Mouse (Mus musculus) cerebellum, adult 2 months (tissue): ENCODE data around the gene Lamc3. TPM values are rescaled to one million over a fixed set of nuclear protein-coding genes. Genes with fewer than 3 reads are reported as not detected.

Experiments used
- DNase-seq, 2 experiments: peaks; one replicate each; pipeline ENCODE4 v3.0.0; 2021
- H3K27ac ChIP-seq: fragments of 200-500 bp; 2 replicates; pipeline ENCODE4 v1.5.1; 2012; ENCODE audit warnings: low read length, control low read depth, inconsistent platforms; ENCODE audit not compliant: insufficient read depth
- H3K27me3 ChIP-seq: fragments of 200-500 bp; 2 replicates; pipeline ENCODE4 v1.6.1; 2012; ENCODE audit warnings: inconsistent platforms, mild to moderate bottlenecking, low read length, moderate library complexity; ENCODE audit not compliant: control insufficient read depth, insufficient read depth
- H3K4me1 ChIP-seq: fragments of 200-500 bp; 2 replicates; pipeline ENCODE4 v1.6.1; 2011; ENCODE audit warnings: low read length; ENCODE audit not compliant: control insufficient read depth, insufficient read depth
- H3K4me3 ChIP-seq: fragments of 200-500 bp; replicated peaks from 2 replicates; pipeline ENCODE3; 2011; ENCODE audit warnings: mild to moderate bottlenecking, low read depth, low read length, control low read depth; ENCODE audit not compliant: insufficient read depth
- CTCF ChIP-seq: fragments of 200-500 bp; IDR thresholded peaks from 2 replicates; pipeline ENCODE4 v1.5.1; 2011; ENCODE audit warnings: low read depth, mild to moderate bottlenecking, control low read depth, low read length, moderate library complexity, borderline replicate concordance; ENCODE audit not compliant: insufficient read depth
- POLR2A ChIP-seq: fragments of 200-500 bp; IDR thresholded peaks from 2 replicates; pipeline ENCODE4 v1.6.1; 2011; ENCODE audit warnings: low read length, control low read depth, borderline replicate concordance; ENCODE audit not compliant: insufficient read depth
- WGBS: fragments of 180-500 bp; shearing (Covaris S2); methylation state at CpG from one replicate; pipeline ENCODE4 v1.1.7; 2018; 5-methylcytosine and 5-hydroxymethylcytosine counted together
- polyA plus RNA-seq: library from polyadenylated mRNA; depleted of rRNA; stranded (reverse); fragments of >200 nt; gene quantifications from 2 replicates; pipeline ENCODE4 v1.2.3, GENCODE M21; 2012

Gene Lamc3
- polyA plus RNA-seq, 1 experiment: 3.8 TPM

DNA sequence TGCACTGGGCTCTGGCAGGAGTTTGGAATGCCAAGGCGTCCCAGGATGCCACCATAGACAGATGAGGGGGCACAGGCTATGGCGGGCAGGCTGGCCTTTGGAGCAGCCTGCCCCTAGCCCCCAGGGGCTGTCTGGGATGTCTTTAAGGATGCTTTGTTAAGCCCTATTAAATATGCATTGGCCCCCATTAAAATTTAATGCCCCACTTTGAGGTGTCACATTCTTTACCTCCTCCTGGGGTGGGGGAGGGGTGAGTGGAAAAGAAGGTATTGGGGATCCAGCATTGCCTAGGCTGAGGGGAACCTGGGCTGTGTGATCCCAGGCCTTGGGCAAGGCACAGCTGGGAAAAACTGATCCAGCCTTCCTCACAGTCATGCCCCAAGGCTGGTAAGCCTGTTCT, 21.3 kb upstream of the Lamc3 start:
- no peak for DNase-seq
- Histone ChIP-seq H3K27me3 (no peaks in the 10 kb centered on the region), H3K4me3 (no peak overlapping the region), H3K27ac (no peak overlapping the region), H3K4me1 (no peaks in the 10 kb centered on the region)
- no peak for TF ChIP-seq POLR2A
- no peak for TF ChIP-seq CTCF
- WGBS: 63% methylated on average over 2 of the region's 2 CpGs

DNA sequence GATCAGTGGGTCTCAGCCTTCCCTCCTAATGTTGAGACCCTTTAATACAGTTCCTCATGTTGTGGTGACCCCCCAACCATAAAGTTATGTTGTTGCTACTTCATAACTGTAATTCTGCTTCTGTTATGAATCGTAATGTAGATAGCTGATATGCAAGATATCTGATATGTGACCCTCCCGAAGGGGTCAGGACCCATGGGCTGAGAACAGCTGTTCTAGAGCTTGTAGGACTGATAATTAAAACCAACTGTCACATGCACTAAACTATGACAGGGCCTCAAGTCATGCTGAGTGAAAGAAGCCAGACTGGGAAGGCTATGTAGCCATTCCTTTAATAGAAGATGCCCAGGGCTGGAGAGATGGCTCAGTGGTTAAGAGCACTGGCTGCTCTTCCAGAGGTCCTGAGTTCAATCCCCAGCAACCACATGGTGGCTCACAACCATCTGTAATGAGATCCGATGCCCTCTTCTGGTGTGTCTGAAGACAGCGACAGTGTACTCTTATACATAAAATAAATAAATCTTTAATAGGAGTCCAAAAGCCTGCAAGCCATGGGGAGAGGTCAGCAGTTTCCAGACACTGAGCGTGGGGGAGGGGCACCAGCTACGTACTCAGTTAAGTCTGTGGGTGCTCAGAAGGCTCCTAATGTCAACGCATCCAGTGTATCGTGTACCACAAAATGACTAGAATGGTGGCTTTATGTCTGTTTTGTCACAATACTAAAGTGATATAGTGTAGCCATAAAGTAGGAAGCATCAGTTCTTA, 19.1 kb upstream of the Lamc3 start:
- no peaks in the 10 kb centered on the region for H3K27me3 ChIP-seq
- no peak for DNase-seq
- H3K4me3 ChIP-seq: no peak overlapping the region
- H3K27ac ChIP-seq: no peak overlapping the region
- 90% methylated on average over 8 of the region's 8 CpGs for WGBS
- TF ChIP-seq CTCF: no peak
- H3K4me1 ChIP-seq: no peaks in the 10 kb centered on the region

DNA sequence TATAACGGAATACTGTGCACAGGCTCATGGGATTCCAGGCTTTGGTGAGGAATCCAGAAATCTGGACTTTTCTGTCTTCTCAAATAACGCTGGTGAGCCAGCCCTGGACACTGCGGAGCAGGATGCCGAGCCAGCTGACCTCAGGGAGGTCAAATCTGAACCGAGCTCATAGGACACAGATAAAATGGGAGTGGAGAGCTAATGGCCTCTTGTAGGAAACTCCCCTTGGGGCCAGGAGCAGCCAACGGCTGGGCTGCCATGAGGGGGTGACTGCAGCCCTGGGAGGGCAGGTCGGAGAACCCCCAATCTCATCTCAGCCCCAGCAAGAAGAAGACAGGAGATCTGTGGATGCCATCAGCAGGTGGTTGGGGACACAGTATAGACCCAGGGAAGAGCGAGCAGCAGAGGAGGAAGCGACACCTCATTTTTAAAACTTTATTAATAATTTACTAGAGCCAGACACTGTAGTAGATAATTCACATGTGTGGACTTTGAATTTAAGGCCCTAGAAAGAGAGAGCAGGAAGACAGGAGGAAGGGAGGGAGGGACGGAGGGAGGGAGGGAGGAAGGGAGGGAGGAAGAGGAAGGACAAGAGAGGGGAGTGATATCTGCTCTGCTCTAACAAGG, 18.4 kb upstream of the Lamc3 start:
- Histone ChIP-seq H3K27ac (no peak overlapping the region), H3K27me3 (no peaks in the 10 kb centered on the region), H3K4me3 (no peak overlapping the region), H3K4me1 (no peaks in the 10 kb centered on the region)
- 68% methylated on average over 10 of the region's 10 CpGs for WGBS
- no peak for TF ChIP-seq POLR2A
- no peak for TF ChIP-seq CTCF
- no peak for DNase-seq

DNA sequence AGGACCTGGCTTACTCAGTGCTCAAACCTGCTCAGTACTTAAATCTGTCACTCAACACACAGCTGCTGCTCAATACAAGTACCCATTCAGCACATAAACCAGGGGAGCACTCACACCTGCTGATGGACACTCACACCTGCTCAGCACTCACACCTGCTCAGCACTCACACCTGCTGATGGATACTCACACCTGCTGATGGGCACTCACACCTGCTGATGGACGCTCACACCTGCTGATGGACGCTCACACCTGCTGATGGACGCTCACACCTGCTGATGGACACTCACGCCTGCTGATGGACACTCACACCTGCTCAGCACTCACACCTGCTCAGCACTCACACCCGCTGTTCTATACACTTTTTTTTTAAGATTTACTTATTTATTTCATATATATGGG, 17.4 kb upstream of the Lamc3 start:
- WGBS: 91% methylated on average over 5 of the region's 5 CpGs
- DNase-seq: no peak
- Histone ChIP-seq H3K4me1 (no peaks in the 10 kb centered on the region), H3K4me3 (no peak overlapping the region), H3K27me3 (no peaks in the 10 kb centered on the region), H3K27ac (no peak overlapping the region)
- TF ChIP-seq POLR2A (no peak), CTCF (no peak)

- Histone ChIP-seq H3K4me3 (no peak overlapping the region), H3K4me1 (no peaks in the 10 kb centered on the region), H3K27me3 (no peaks in the 10 kb centered on the region; the same call in 1 of the 2 replicates), H3K27ac (no peak overlapping the region)
- TF ChIP-seq CTCF (no peak), POLR2A (no peak)
- no peak for DNase-seq
- WGBS: 78% methylated on average over 3 of the region's 3 CpGs
Observed at GRCm38 (mm10) chr2:31870683-31871082, 16.4 kb upstream of the Lamc3 start.

DNA sequence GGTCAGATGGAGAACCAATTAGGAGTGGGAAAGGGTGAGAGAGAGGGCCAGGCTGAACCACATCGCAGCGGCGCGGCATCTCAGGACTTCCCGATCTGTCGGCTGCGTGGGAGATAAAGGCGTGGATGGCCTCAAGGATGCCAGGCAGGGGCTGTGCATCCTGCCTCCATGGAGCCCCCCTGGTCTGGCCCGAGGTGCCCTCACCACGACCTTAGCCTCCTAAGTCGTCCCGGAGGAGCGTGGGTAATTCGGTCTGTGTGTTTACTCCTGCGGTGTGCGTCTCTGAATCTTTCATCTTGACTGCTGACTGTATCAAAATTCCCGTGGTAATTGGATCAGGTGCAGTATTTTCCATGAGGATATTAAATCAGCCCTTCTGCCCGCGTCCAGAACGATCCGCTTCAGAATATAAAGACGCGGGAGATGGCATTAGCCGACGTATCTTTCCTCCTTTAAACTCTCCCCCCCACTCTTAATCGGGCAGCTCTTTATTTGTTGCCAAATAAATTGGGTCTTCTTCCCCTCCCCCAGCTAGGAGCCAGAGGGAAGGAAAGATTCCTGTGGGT, 12.7 kb upstream of the Lamc3 start:
- no peak for DNase-seq
- Histone ChIP-seq H3K27ac (no peak overlapping the region), H3K4me1 (no peaks in the 10 kb centered on the region), H3K27me3 (no peaks in the 10 kb centered on the region; the same call in 1 of the 2 replicates), H3K4me3 (no peak overlapping the region)
- TF ChIP-seq CTCF: no peak
- no peak for TF ChIP-seq POLR2A
- 58% methylated on average over 26 of the region's 26 CpGs for WGBS

GRCm38 (mm10) chr2:31876446-31876845, 10.6 kb upstream of the Lamc3 start:
- WGBS: 29% methylated on average over 12 of the region's 12 CpGs
- H3K27me3 ChIP-seq: no peaks in the 10 kb centered on the region; the same call in 1 of the 2 replicates
- no peak overlapping the region for H3K27ac ChIP-seq
- TF ChIP-seq POLR2A (no peak), CTCF (no peak)
- no peak for DNase-seq
- no peaks in the 10 kb centered on the region for H3K4me1 ChIP-seq
- no peak overlapping the region for H3K4me3 ChIP-seq

DNA sequence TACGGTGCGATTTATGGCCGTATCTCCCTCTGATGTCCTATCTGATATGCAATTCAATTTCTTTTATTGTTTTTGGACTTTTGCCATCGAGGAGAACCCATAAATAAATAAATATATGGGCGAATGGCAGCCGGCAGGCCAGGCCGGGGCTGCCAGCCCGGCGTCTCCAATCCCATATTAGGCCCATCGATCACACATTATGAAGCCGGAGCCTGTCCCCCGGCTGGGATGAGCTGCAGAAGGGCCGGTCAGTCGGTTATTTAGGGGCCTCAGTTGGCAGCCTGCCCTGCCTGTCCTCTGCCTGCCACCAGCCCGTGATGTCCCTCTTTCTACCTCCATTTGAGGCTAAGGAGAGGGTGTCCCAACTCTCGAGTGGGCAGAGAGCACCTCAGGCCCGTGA, 8.5 kb upstream of the Lamc3 start:
- Histone ChIP-seq H3K4me1 (no peaks in the 10 kb centered on the region), H3K27ac (no peak overlapping the region), H3K27me3 (no peaks in the 10 kb centered on the region; the same call in 1 of the 2 replicates), H3K4me3 (no peak overlapping the region)
- DNase-seq: no peak
- 57% methylated on average over 17 of the region's 17 CpGs for WGBS
- TF ChIP-seq POLR2A (no peak), CTCF (no peak)
